Mouse (Mus musculus) granulocyte monocyte progenitor cell, adult 5-6 weeks (primary cell): ENCODE measurements around the gene Olfr1123. TPM values are rescaled to one million over a fixed set of nuclear protein-coding genes. Genes with fewer than 3 reads are reported as not detected.
A peak's percentile ranks its signal among the peaks of the same experiment; 100 is the strongest.
"Not testable (repeated sequence)": the region's sequence is repeated elsewhere in the genome, so short reads cannot be mapped to it uniquely, and the experiment has no call there.

Source experiments
- ATAC-seq: replicated peaks from 2 replicates; pipeline ENCODE4 v1.8.0; 2016; ENCODE audit warnings: mild to moderate bottlenecking, moderate TSS enrichment, inconsistent platforms; ENCODE audit not compliant: poor library complexity, severe bottlenecking
- total RNA-seq, 2 experiments: library from RNA; stranded (forward) in 1 of 2; stranded (reverse) in 1 of 2; fragments of 200-712, 200-1000 nt in 1 of 2; fragments of >200 nt in 1 of 2; fragmentation: Nextera tagmentation in 1 of 2; gene quantifications; 2 replicates each; pipeline ENCODE4 v1.2.3; 2014 to 2017

Olfr1123 gene
- total RNA-seq (2014; fragmentation: Nextera tagmentation) (not detected in 2 replicates), total RNA-seq (2017) (not detected in 2 replicates)

- ATAC-seq, result no peak
Measured at GRCm38 (mm10) chr2:87416335-87416734, at the start of gene Olfr1123. TSS of gene Olfr1123 (plus strand) at chr2:87416635.

DNA sequence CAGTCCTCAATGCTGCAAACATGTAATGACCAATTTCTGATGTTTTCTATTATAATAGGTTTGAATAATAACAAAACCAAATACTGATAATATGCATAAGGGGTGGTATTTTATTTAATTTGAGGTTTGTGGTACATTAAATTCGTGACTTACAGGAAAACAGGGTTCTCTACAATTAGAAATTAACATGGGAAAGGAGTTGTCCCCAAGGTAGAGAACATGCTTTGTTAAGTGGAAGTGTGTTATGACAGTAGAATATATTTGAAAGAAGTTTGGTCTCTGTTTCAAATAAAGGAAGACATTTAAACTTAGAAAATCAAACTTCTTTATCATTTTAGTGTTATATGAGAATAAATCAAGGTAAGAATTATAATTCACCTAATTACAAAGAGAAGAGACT is 46.8 kb upstream of the Olfr1123 start, which contains the start of gene Olfr1121:
TSS of gene Olfr1121 (plus strand) at position 301 of the 400 bp plus-strand sequence.
- no peak for ATAC-seq

DNA sequence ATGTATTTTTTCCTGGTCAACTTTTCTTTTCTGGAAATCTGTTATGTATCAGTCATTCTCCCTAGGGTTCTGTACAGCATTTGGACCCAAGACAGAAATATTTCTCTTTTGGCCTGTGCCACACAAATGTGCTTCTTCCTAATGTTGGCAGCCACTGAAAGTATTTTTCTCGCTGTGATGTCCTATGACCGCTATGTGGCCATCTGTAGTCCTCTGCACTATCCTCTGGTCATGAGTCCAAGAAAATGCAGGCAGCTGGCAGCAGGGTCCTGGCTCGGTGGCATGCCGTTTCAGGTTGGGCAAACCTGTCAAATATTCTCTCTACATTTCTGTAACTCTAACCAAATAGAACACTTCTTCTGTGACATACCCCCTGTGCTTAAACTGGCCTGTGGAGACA is 44.7 kb upstream of the Olfr1123 start:
- no peak for ATAC-seq

DNA sequence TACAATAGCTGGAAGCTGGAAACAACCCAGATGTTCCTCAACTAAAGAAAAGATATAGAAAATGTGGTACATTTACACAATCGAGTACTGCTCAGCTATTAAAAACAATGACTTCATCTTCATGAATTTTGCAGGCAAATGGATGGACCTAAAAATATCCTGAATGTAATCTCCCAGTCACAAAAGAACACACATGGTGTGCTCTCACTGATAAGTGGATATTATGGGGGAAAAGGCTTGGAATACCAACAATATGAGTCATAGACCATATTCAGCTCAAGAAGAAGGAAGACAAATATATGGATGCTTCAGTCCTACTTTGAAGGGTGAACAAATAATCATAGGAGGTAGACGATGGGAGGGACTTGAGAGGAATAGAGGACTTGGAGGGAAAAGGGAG is 32.5 kb upstream of the Olfr1123 start:
- ATAC-seq, result no peak

GRCm38 (mm10) chr2:87385549-87385948 is 30.9 kb upstream of the Olfr1123 start, which contains the start of gene Olfr1122:
TSS of gene Olfr1122 (plus strand) at chr2:87385849.
- no peak for ATAC-seq

DNA sequence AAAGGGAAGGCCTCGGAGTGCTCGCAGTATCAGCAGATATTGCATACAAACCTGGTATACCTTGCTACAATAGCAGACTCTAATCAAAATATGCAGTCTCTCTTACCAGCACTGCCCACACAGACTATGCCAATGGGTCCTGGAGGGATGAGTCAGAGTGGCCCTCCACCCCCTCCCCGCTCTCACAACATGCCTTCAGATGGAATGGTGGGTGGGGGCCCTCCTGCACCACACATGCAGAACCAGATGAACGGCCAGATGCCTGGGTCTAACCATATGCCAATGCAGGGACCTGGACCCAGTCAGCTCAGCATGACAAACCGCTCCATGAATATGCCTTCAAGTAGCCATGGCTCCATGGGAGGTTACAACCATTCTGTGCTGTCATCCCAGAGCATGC is 22.8 kb upstream of the Olfr1123 start:
- peak; percentile 27; the same call in 1 of the 2 replicates for ATAC-seq

DNA sequence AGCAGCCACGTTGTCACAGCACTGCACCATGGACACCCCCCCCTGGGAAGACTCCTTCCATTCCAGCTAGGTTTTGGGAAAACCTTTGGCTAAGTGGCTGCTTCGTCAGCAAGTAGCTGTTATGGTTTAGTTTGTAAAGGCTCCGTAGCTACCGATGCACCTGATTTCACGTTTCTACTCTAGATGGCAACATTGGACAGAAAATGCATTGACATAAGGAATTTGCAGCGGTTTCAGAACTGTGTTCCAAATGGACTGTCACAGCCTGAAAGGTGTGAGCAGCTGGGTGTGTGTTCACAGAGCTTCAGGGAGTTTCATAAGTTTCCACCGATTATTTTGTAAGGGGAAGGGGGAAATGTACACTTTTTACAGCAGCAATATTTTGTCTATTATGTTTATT is 21.7 kb upstream of the Olfr1123 start:
- not testable (repeated sequence) for ATAC-seq

GRCm38 (mm10) chr2:87429975-87430374 is 13.5 kb downstream of the Olfr1123 start, which contains the start of gene Olfr1124:
TSS of gene Olfr1124 (plus strand) at chr2:87430275.
- ATAC-seq, result no peak

GRCm38 (mm10) chr2:87437731-87438130 is 21.3 kb downstream of the Olfr1123 start:
- ATAC-seq, result no peak

DNA sequence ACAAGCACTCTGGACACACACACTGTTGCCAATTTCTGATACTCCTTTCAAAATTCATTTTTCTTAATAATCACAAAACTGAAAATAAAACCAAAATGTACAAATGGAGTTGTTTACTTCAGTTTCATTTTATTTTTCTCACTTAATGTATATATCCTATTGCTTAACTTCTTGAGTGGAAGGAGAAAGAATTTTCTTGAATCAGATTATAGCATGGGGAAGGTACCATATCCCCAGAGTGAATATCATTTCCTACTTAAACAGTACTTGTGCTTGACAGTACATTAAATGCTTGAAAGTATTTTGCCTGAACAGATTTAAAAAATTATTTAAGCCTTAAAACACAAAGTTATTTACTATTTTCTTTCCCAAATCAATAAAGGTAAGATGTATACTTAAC is 37.2 kb downstream of the Olfr1123 start, which contains the start of gene Olfr1126:
TSS of gene Olfr1126 (plus strand) at position 301 of the 400 bp plus-strand sequence.
- ATAC-seq, result no peak

GRCm38 (mm10) chr2:87461769-87462168 is 45.3 kb downstream of the Olfr1123 start:
- ATAC-seq, result no peak

Other genes starting within 250 kb of the Olfr1123 start
- not detected in 2 replicates for gene Olfr1112, start 228.8 kb upstream of the Olfr1123 start, total RNA-seq (2014; fragmentation: Nextera tagmentation)
- not detected in 2 replicates for gene Olfr1112, start 228.8 kb upstream of the Olfr1123 start, total RNA-seq (2017)
- not detected in 2 replicates for gene Olfr1113, start 207.7 kb upstream of the Olfr1123 start, total RNA-seq (2014; fragmentation: Nextera tagmentation)
- not detected in 2 replicates for gene Olfr1113, start 207.7 kb upstream of the Olfr1123 start, total RNA-seq (2017)
- gene Olfr1115, start 168.6 kb upstream of the Olfr1123 start, total RNA-seq (2014; fragmentation: Nextera tagmentation), result not detected in 2 replicates
- gene Olfr1115, start 168.6 kb upstream of the Olfr1123 start, total RNA-seq (2017), result not detected in 2 replicates
- not detected in 2 replicates for gene Olfr1116, start 149.1 kb upstream of the Olfr1123 start, total RNA-seq (2014; fragmentation: Nextera tagmentation)
- gene Olfr1116, start 149.1 kb upstream of the Olfr1123 start, total RNA-seq (2017), result not detected in 2 replicates
- gene Olfr1118, start 109.1 kb upstream of the Olfr1123 start, total RNA-seq (2014; fragmentation: Nextera tagmentation), result not detected in 2 replicates
- not detected in 2 replicates for gene Olfr1118, start 109.1 kb upstream of the Olfr1123 start, total RNA-seq (2017)
- not detected in 2 replicates for gene Olfr1120, start 61.8 kb upstream of the Olfr1123 start, total RNA-seq (2014; fragmentation: Nextera tagmentation)
- not detected in 2 replicates for gene Olfr1120, start 61.8 kb upstream of the Olfr1123 start, total RNA-seq (2017)
- gene Olfr1121, start 46.7 kb upstream of the Olfr1123 start, total RNA-seq (2014; fragmentation: Nextera tagmentation), result not detected in 2 replicates
- gene Olfr1121, start 46.7 kb upstream of the Olfr1123 start, total RNA-seq (2017), result not detected in 2 replicates
- not detected in 2 replicates for gene Olfr1122, start 30.8 kb upstream of the Olfr1123 start, total RNA-seq (2014; fragmentation: Nextera tagmentation)
- not detected in 2 replicates for gene Olfr1122, start 30.8 kb upstream of the Olfr1123 start, total RNA-seq (2017)
- gene Olfr1124, start 13.6 kb downstream of the Olfr1123 start, total RNA-seq (2014; fragmentation: Nextera tagmentation), result not detected in 2 replicates
- gene Olfr1124, start 13.6 kb downstream of the Olfr1123 start, total RNA-seq (2017), result not detected in 2 replicates
- gene Olfr1126, start 37.3 kb downstream of the Olfr1123 start, total RNA-seq (2014; fragmentation: Nextera tagmentation), result not detected in 2 replicates
- not detected in 2 replicates for gene Olfr1126, start 37.3 kb downstream of the Olfr1123 start, total RNA-seq (2017)
- gene Pramel7, start 80.5 kb downstream of the Olfr1123 start, total RNA-seq (2014; fragmentation: Nextera tagmentation), result not detected in 2 replicates
- gene Pramel7, start 80.5 kb downstream of the Olfr1123 start, total RNA-seq (2017), result not detected in 2 replicates
- not detected in 2 replicates for gene Pramel6, start 89.9 kb downstream of the Olfr1123 start, total RNA-seq (2014; fragmentation: Nextera tagmentation)
- not detected in 2 replicates for gene Pramel6, start 89.9 kb downstream of the Olfr1123 start, total RNA-seq (2017)
- gene Olfr153, start 115.2 kb downstream of the Olfr1123 start, total RNA-seq (2014; fragmentation: Nextera tagmentation), result not detected in 2 replicates
- gene Olfr153, start 115.2 kb downstream of the Olfr1123 start, total RNA-seq (2017), result not detected in 2 replicates
- gene Olfr1128, start 128.9 kb downstream of the Olfr1123 start, total RNA-seq (2014; fragmentation: Nextera tagmentation), result not detected in 2 replicates
- gene Olfr1128, start 128.9 kb downstream of the Olfr1123 start, total RNA-seq (2017), result not detected in 2 replicates
- gene Olfr1129, start 157.3 kb downstream of the Olfr1123 start, total RNA-seq (2014; fragmentation: Nextera tagmentation), result not detected in 2 replicates
- not detected in 2 replicates for gene Olfr1129, start 157.3 kb downstream of the Olfr1123 start, total RNA-seq (2017)
- not detected in 2 replicates for gene Olfr1130, start 189.6 kb downstream of the Olfr1123 start, total RNA-seq (2014; fragmentation: Nextera tagmentation)
- not detected in 2 replicates for gene Olfr1130, start 189.6 kb downstream of the Olfr1123 start, total RNA-seq (2017)
- not detected in 2 replicates for gene Olfr1131, start 210.5 kb downstream of the Olfr1123 start, total RNA-seq (2014; fragmentation: Nextera tagmentation)
- gene Olfr1131, start 210.5 kb downstream of the Olfr1123 start, total RNA-seq (2017), result not detected in 2 replicates
- gene Olfr1132, start 220.9 kb downstream of the Olfr1123 start, total RNA-seq (2014; fragmentation: Nextera tagmentation), result not detected in 2 replicates
- not detected in 2 replicates for gene Olfr1132, start 220.9 kb downstream of the Olfr1123 start, total RNA-seq (2017)
- gene Olfr1133, start 230.7 kb downstream of the Olfr1123 start, total RNA-seq (2014; fragmentation: Nextera tagmentation), result not detected in 2 replicates
- gene Olfr1133, start 230.7 kb downstream of the Olfr1123 start, total RNA-seq (2017), result not detected in 2 replicates
- not detected in 2 replicates for gene Olfr1134, start 241.8 kb downstream of the Olfr1123 start, total RNA-seq (2014; fragmentation: Nextera tagmentation)
- not detected in 2 replicates for gene Olfr1134, start 241.8 kb downstream of the Olfr1123 start, total RNA-seq (2017)